Mouse (Mus musculus) brain, embryonic 14.5 days (tissue): ENCODE results near the gene Tha1. TPM values are rescaled to one million over a fixed set of nuclear protein-coding genes. Genes with fewer than 3 reads are reported as not detected.
"Not testable (repeated sequence)": the region's sequence is repeated elsewhere in the genome, so short reads cannot be mapped to it uniquely, and the experiment has no call there.

ENCODE experiments used
- DNase-seq: peaks from one replicate; pipeline ENCODE4 v3.0.0-alpha.2; 2011; ENCODE audit warnings: low read depth
- CTCF ChIP-seq: fragments of 200-500 bp; IDR thresholded peaks from 2 replicates; pipeline ENCODE4 v1.5.1; 2012; ENCODE audit warnings: inconsistent platforms, mild to moderate bottlenecking, moderate library complexity, borderline replicate concordance; ENCODE audit not compliant: insufficient read depth, insufficient read length; ENCODE audit errors: extremely low read depth
- POLR2A ChIP-seq: fragments of 200-500 bp; IDR thresholded peaks from 2 replicates; pipeline ENCODE4 v1.6.1; 2012; ENCODE audit warnings: mild to moderate bottlenecking, inconsistent platforms, borderline replicate concordance; ENCODE audit not compliant: poor library complexity, insufficient read depth, insufficient read length, severe bottlenecking; ENCODE audit errors: extremely low read depth
- polyA plus RNA-seq: library from polyadenylated mRNA; depleted of rRNA; stranded (reverse); fragments of >200 nt; gene quantifications from 2 replicates; pipeline ENCODE4 v1.2.3, GENCODE M21; 2012

The Tha1 gene
- polyA plus RNA-seq, 1 experiment = 5.5 TPM

- DNase-seq = no peak
- no peak for TF ChIP-seq CTCF
- TF ChIP-seq POLR2A = no peak
Measured at GRCm38 (mm10) chr11:117844997-117845396, 28.3 kb downstream of the Tha1 start.

- TF ChIP-seq CTCF (no peak), POLR2A (no peak)
- no peak for DNase-seq
Measured at GRCm38 (mm10) chr11:117843434-117843833, 29.8 kb downstream of the Tha1 start.

GRCm38 (mm10) chr11:117840910-117841309 is 32.4 kb downstream of the Tha1 start:
- no peak for DNase-seq
- TF ChIP-seq POLR2A = no peak
- no peak for TF ChIP-seq CTCF

- TF ChIP-seq POLR2A (no peak), CTCF (no peak)
- DNase-seq = peak; percentile 55
Measured at GRCm38 (mm10) chr11:117839021-117839420, 34.3 kb downstream of the Tha1 start.

GRCm38 (mm10) chr11:117838572-117838971 is 34.7 kb downstream of the Tha1 start:
- no peak for TF ChIP-seq CTCF
- no peak for TF ChIP-seq POLR2A
- peak; percentile 56 for DNase-seq

- DNase-seq = peak; percentile 64
- TF ChIP-seq POLR2A (no peak), CTCF (no peak)
Measured at GRCm38 (mm10) chr11:117836306-117836705, 37.0 kb downstream of the Tha1 start.

- no peak for DNase-seq
- TF ChIP-seq CTCF = no peak
- TF ChIP-seq POLR2A = no peak
Measured at GRCm38 (mm10) chr11:117834086-117834485, 39.2 kb downstream of the Tha1 start.

- not testable (repeated sequence) for DNase-seq
Measured at GRCm38 (mm10) chr11:117833509-117833908, 39.8 kb downstream of the Tha1 start.

GRCm38 (mm10) chr11:117832086-117832969 is 41.0 kb downstream of the Tha1 start:
- DNase-seq = peak; percentile 90
- peak; percentile 67 for TF ChIP-seq CTCF
- TF ChIP-seq POLR2A = no peak

- TF ChIP-seq CTCF (no peak), POLR2A (no peak)
- peak; percentile 23 for DNase-seq
Measured at GRCm38 (mm10) chr11:117830401-117830800, 42.9 kb downstream of the Tha1 start.

- TF ChIP-seq CTCF = no peak
- no peak for TF ChIP-seq POLR2A
- no peak for DNase-seq
Measured at GRCm38 (mm10) chr11:117829671-117830215, 43.5 kb downstream of the Tha1 start.

- TF ChIP-seq CTCF (no peak), POLR2A (no peak)
- peak; percentile 49 for DNase-seq
Measured at GRCm38 (mm10) chr11:117828888-117829604, 44.2 kb downstream of the Tha1 start.
